Mouse (Mus musculus): ENCODE measurements at regions not wholly inside any gene's neighbourhood (a gene's known extent, or its start where the extent isn't known, plus 50 kb on each side); places are given as distances from the start of the nearest gene placed in this dataset.

GRCm38 (mm10) chr16:12389545-12389944 lies 405.6 kb downstream of the Shisa9 start:
- no peak for TF ChIP-seq EP300 (IDR thresholded peaks at IDR 0.05; ENCODE audit: low read depth)
- no peak for TF ChIP-seq CTCF (IDR thresholded peaks at IDR 0.05; ENCODE audit: low read depth)

Data from liver, embryonic 14.5 days (tissue).